Mouse (Mus musculus) thymus, adult 2 months (tissue): ENCODE data around the gene Lypla2.

Source experiments
- CTCF ChIP-seq: fragments of 200-500 bp; IDR thresholded peaks from 2 replicates; pipeline ENCODE4 v1.5.1; 2012; ENCODE audit warnings: mild to moderate bottlenecking, control low read depth, low read length, moderate library complexity, borderline replicate concordance; ENCODE audit not compliant: control insufficient read depth, poor library complexity, insufficient read depth; ENCODE audit errors: extremely low read depth
- POLR2A ChIP-seq: fragments of 200-500 bp; IDR thresholded peaks from 2 replicates; pipeline ENCODE4 v1.6.1; 2012; ENCODE audit warnings: mild to moderate bottlenecking, low read length, control low read depth, moderate library complexity; ENCODE audit not compliant: control insufficient read depth, poor library complexity, insufficient read depth; ENCODE audit errors: extremely low read depth

GRCm38 (mm10) chr4:135946278-135946658 lies 26.2 kb downstream of the Lypla2 start, which contains the start of gene Hmgcl:
- TF ChIP-seq CTCF (no peak), POLR2A (peak; percentile 72; the same call in 1 of the 2 replicates)
